Mouse (Mus musculus): ENCODE data around the gene Mettl21a. TPM values are rescaled to one million over a fixed set of nuclear protein-coding genes. Genes with fewer than 3 reads are reported as not detected.
"Not testable (repeated sequence)": the region's sequence is repeated elsewhere in the genome, so short reads cannot be mapped to it uniquely, and the experiment has no call there.

Gene Mettl21a
- polyA plus RNA-seq, 1 experiment from 2014 or later = 20.5 TPM

GRCm38 (mm10) chr1:64614311-64614710 is 2.7 kb downstream of the Mettl21a start:
- 94% methylated on average over 9 of the region's 9 CpGs for WGBS
- Histone ChIP-seq H3K9me3 (no peaks in the 10 kb centered on the region), H3K36me3 (peaks cover 42% of the 10 kb centered on the region), H3K4me3 (replicated peaks) (no peak overlapping the region), H3K4me2 (no peak overlapping the region), H3K9ac (replicated peaks) (no peak overlapping the region), H3K4me1 (replicated peaks) (peaks cover 26% of the 10 kb centered on the region), H3K27me3 (no peaks in the 10 kb centered on the region), H3K27ac (no peak overlapping the region)
- ATAC-seq (ENCODE audit: insufficient number of reproducible peaks, insufficient read depth, low FRiP score, low TSS enrichment, low read depth) = no peak

GRCm38 (mm10) chr1:64609976-64610375 is 7.1 kb downstream of the Mettl21a start:
- Histone ChIP-seq H3K4me1 (replicated peaks) (0 out of 2 replicates have a peak, but pooled peaks cover 1% of the 10 kb centered on the region), H3K27me3 (no peaks in the 10 kb centered on the region), H3K36me3 (peaks cover 64% of the 10 kb centered on the region), H3K4me3 (replicated peaks) (no peak overlapping the region), H3K9ac (replicated peaks) (no peak overlapping the region), H3K4me2 (no peak overlapping the region), H3K9me3 (no peaks in the 10 kb centered on the region), H3K27ac (no peak overlapping the region)
- ATAC-seq (ENCODE audit: insufficient number of reproducible peaks, insufficient read depth, low FRiP score, low TSS enrichment, low read depth) = no peak
- WGBS = 87% methylated on average over 9 of the region's 9 CpGs

- H3K36me3 ChIP-seq = peaks cover 63% of the 10 kb centered on the region
- peak overlapping the region; percentile 35; the same call in 1 of the 2 replicates for H3K27ac ChIP-seq
- H3K4me1 ChIP-seq (replicated peaks) = no peaks in the 10 kb centered on the region
- no peaks in the 10 kb centered on the region for H3K27me3 ChIP-seq
- H3K9ac ChIP-seq (replicated peaks) = no peak overlapping the region
- no peaks in the 10 kb centered on the region for H3K9me3 ChIP-seq
- no peak for ATAC-seq (ENCODE audit: insufficient number of reproducible peaks, insufficient read depth, low FRiP score, low TSS enrichment, low read depth)
- no peak overlapping the region for H3K4me2 ChIP-seq
- H3K4me3 ChIP-seq (replicated peaks) = no peak overlapping the region
- WGBS = 86% methylated on average over 4 of the region's 4 CpGs
Observed at GRCm38 (mm10) chr1:64609145-64609544, 7.9 kb downstream of the Mettl21a start.

- 90% methylated on average over 5 of the region's 5 CpGs for WGBS
- no peaks in the 10 kb centered on the region for H3K9me3 ChIP-seq
- H3K4me3 ChIP-seq (replicated peaks) = no peak overlapping the region
- no peak overlapping the region for H3K4me2 ChIP-seq
- no peak overlapping the region for H3K27ac ChIP-seq
- no peak for ATAC-seq (ENCODE audit: insufficient number of reproducible peaks, insufficient read depth, low FRiP score, low TSS enrichment, low read depth)
- H3K4me1 ChIP-seq (replicated peaks) = no peaks in the 10 kb centered on the region
- H3K9ac ChIP-seq (replicated peaks) = no peak overlapping the region
- H3K36me3 ChIP-seq = peaks cover 45% of the 10 kb centered on the region
- H3K27me3 ChIP-seq = no peaks in the 10 kb centered on the region
Observed at GRCm38 (mm10) chr1:64603381-64603780, 13.7 kb downstream of the Mettl21a start.

GRCm38 (mm10) chr1:64601242-64601842 is 15.7 kb downstream of the Mettl21a start:
- Histone ChIP-seq H3K27me3 (no peaks in the 10 kb centered on the region), H3K9ac (replicated peaks) (no peak overlapping the region), H3K27ac (no peak overlapping the region), H3K9me3 (no peaks in the 10 kb centered on the region), H3K4me1 (replicated peaks) (no peaks in the 10 kb centered on the region), H3K36me3 (peaks cover 44% of the 10 kb centered on the region), H3K4me3 (replicated peaks) (no peak overlapping the region), H3K4me2 (no peak overlapping the region)
- ATAC-seq (ENCODE audit: insufficient number of reproducible peaks, insufficient read depth, low FRiP score, low TSS enrichment, low read depth) = no peak
- 92% methylated on average over 6 of the region's 6 CpGs for WGBS

- WGBS = 91% methylated on average over 7 of the region's 7 CpGs
- peaks cover 52% of the 10 kb centered on the region for H3K36me3 ChIP-seq
Observed at GRCm38 (mm10) chr1:64600413-64601077, 16.5 kb downstream of the Mettl21a start.

GRCm38 (mm10) chr1:64598926-64599325 is 18.1 kb downstream of the Mettl21a start:
- H3K36me3 ChIP-seq = peaks cover 48% of the 10 kb centered on the region
- 62% methylated on average over 5 of the region's 5 CpGs for WGBS
- H3K4me1 ChIP-seq (replicated peaks) = no peaks in the 10 kb centered on the region

More at GRCm38 (mm10) chr1:64600413-64601077, 16.5 kb downstream of the Mettl21a start:
- no peak overlapping the region for H3K4me3 ChIP-seq (replicated peaks)
- no peaks in the 10 kb centered on the region for H3K4me1 ChIP-seq (replicated peaks)
- H3K9ac ChIP-seq (replicated peaks) = no peak overlapping the region
- ATAC-seq (ENCODE audit: insufficient number of reproducible peaks, insufficient read depth, low FRiP score, low TSS enrichment, low read depth) = no peak
- no peaks in the 10 kb centered on the region for H3K27me3 ChIP-seq
- no peaks in the 10 kb centered on the region for H3K9me3 ChIP-seq
- no peak overlapping the region for H3K4me2 ChIP-seq
- no peak overlapping the region for H3K27ac ChIP-seq

GRCm38 (mm10) chr1:64578801-64579200 is 38.2 kb downstream of the Mettl21a start:
- H3K27me3 ChIP-seq = no peaks in the 10 kb centered on the region
- 87% methylated on average over 3 of the region's 3 CpGs for WGBS
- peaks cover 62% of the 10 kb centered on the region for H3K36me3 ChIP-seq
- H3K27ac ChIP-seq = no peak overlapping the region
- H3K9me3 ChIP-seq = no peaks in the 10 kb centered on the region
- ATAC-seq (ENCODE audit: insufficient number of reproducible peaks, insufficient read depth, low FRiP score, low TSS enrichment, low read depth) = no peak
- no peak overlapping the region for H3K9ac ChIP-seq (replicated peaks)
- H3K4me2 ChIP-seq = no peak overlapping the region
- H3K4me3 ChIP-seq (replicated peaks) = no peak overlapping the region
- no peaks in the 10 kb centered on the region for H3K4me1 ChIP-seq (replicated peaks)

More at GRCm38 (mm10) chr1:64598926-64599325, 18.1 kb downstream of the Mettl21a start:
- no peaks in the 10 kb centered on the region for H3K27me3 ChIP-seq
- no peak for ATAC-seq (ENCODE audit: insufficient number of reproducible peaks, insufficient read depth, low FRiP score, low TSS enrichment, low read depth)
- no peak overlapping the region for H3K27ac ChIP-seq
- no peaks in the 10 kb centered on the region for H3K9me3 ChIP-seq
- H3K4me3 ChIP-seq (replicated peaks) = no peak overlapping the region
- H3K4me2 ChIP-seq = no peak overlapping the region
- H3K9ac ChIP-seq (replicated peaks) = no peak overlapping the region

GRCm38 (mm10) chr1:64577911-64578310 is 39.1 kb downstream of the Mettl21a start:
- whole genome bisulfite sequencing = 38% methylated on average over 9 of the region's 9 CpGs
- peaks cover 67% of the 10 kb centered on the region for H3K36me3 ChIP-seq
- H3K27ac ChIP-seq; ATAC-seq (ENCODE audit: insufficient number of reproducible peaks, insufficient read depth, low FRiP score, low TSS enrichment, low read depth); H3K9ac ChIP-seq (replicated peaks); H3K9me3 ChIP-seq; H3K4me3 ChIP-seq (replicated peaks); H3K27me3 ChIP-seq; H3K4me2 ChIP-seq; H3K4me1 ChIP-seq (replicated peaks): not testable (repeated sequence)

- Histone ChIP-seq H3K4me2 (no peak overlapping the region), H3K4me1 (replicated peaks) (no peaks in the 10 kb centered on the region), H3K9ac (replicated peaks) (no peak overlapping the region), H3K27ac (no peak overlapping the region), H3K9me3 (no peaks in the 10 kb centered on the region), H3K4me3 (replicated peaks) (no peak overlapping the region), H3K27me3 (no peaks in the 10 kb centered on the region), H3K36me3 (peaks cover 62% of the 10 kb centered on the region)
- no peak for ATAC-seq (ENCODE audit: insufficient number of reproducible peaks, insufficient read depth, low FRiP score, low TSS enrichment, low read depth)
- WGBS = 83% methylated on average over 2 of the region's 2 CpGs
Observed at GRCm38 (mm10) chr1:64576732-64577131, 40.3 kb downstream of the Mettl21a start.

GRCm38 (mm10) chr1:64576022-64576421 is 41.0 kb downstream of the Mettl21a start:
- Histone ChIP-seq H3K27me3 (no peaks in the 10 kb centered on the region), H3K4me2 (no peak overlapping the region), H3K4me3 (replicated peaks) (no peak overlapping the region), H3K27ac (no peak overlapping the region), H3K4me1 (replicated peaks) (no peaks in the 10 kb centered on the region), H3K36me3 (peaks cover 57% of the 10 kb centered on the region), H3K9me3 (no peaks in the 10 kb centered on the region), H3K9ac (replicated peaks) (no peak overlapping the region)
- ATAC-seq (ENCODE audit: insufficient number of reproducible peaks, insufficient read depth, low FRiP score, low TSS enrichment, low read depth) = no peak
- 85% methylated on average over 7 of the region's 7 CpGs for WGBS

- Histone ChIP-seq H3K4me1 (replicated peaks) (no peaks in the 10 kb centered on the region), H3K27ac (no peak overlapping the region), H3K36me3 (peaks cover 55% of the 10 kb centered on the region), H3K27me3 (no peaks in the 10 kb centered on the region), H3K9me3 (no peaks in the 10 kb centered on the region), H3K9ac (replicated peaks) (no peak overlapping the region), H3K4me2 (no peak overlapping the region), H3K4me3 (replicated peaks) (no peak overlapping the region)
- no peak for ATAC-seq (ENCODE audit: insufficient number of reproducible peaks, insufficient read depth, low FRiP score, low TSS enrichment, low read depth)
Observed at GRCm38 (mm10) chr1:64568206-64568605, 48.8 kb downstream of the Mettl21a start.

All from limb, embryonic 12.5 days (tissue).